Mouse (Mus musculus) kidney, postnatal 0 days (tissue): Measurements from ENCODE around the gene Zfp719. TPM values are rescaled to one million over a fixed set of nuclear protein-coding genes. Genes with fewer than 3 reads are reported as not detected.
A peak's percentile ranks its signal among the peaks of the same experiment; 100 is the strongest.

Experiments
- ATAC-seq: fragments of 200-750 bp; cut with Nextera tagmentation; replicated peaks from 2 replicates; pipeline ENCODE4 v1.8.0; 2017; ENCODE audit warnings: low read depth, moderate number of reproducible peaks, moderate TSS enrichment, moderate library complexity; ENCODE audit not compliant: low FRiP score
- DNase-seq: peaks from one replicate; pipeline ENCODE4 v3.0.0-alpha.2; 2016; ENCODE audit warnings: low spot score
- H3K27ac ChIP-seq: fragments of 300-500 bp; sonication (generic); 2 replicates; pipeline ENCODE4 v1.5.1; 2014; ENCODE audit warnings: mild to moderate bottlenecking
- H3K27me3 ChIP-seq: fragments of 300-500 bp; sonication (generic); 2 replicates; pipeline ENCODE4 v1.6.1; 2014; ENCODE audit warnings: low read length, mixed read lengths; ENCODE audit not compliant: insufficient read depth
- H3K36me3 ChIP-seq: fragments of 300-500 bp; sonication (generic); 2 replicates; pipeline ENCODE4 v1.6.1; 2014; ENCODE audit warnings: low read length, mixed read lengths; ENCODE audit not compliant: insufficient read depth
- H3K4me1 ChIP-seq: fragments of 300-500 bp; sonication (generic); replicated peaks from 2 replicates; pipeline ENCODE4 v1.6.1; 2014; ENCODE audit warnings: antibody characterized with exemption, low read length, mixed read lengths; ENCODE audit not compliant: insufficient read depth
- H3K4me2 ChIP-seq: fragments of 300-500 bp; sonication (generic); 2 replicates; pipeline ENCODE4 v1.6.1; 2014; ENCODE audit warnings: mild to moderate bottlenecking, low read length, moderate library complexity, mixed read lengths
- H3K4me3 ChIP-seq: fragments of 300-500 bp; sonication (generic); replicated peaks from 2 replicates; pipeline ENCODE4 v1.5.1; 2014; ENCODE audit warnings: low read depth, low read length
- H3K9ac ChIP-seq: fragments of 300-500 bp; sonication (generic); 2 replicates; pipeline ENCODE4 v1.6.1; 2014; ENCODE audit warnings: low read depth, low read length
- H3K9me3 ChIP-seq: fragments of 300-500 bp; sonication (generic); replicated peaks from 2 replicates; pipeline ENCODE4 v1.6.1; 2016; ENCODE audit warnings: low read length, inconsistent platforms, mixed read lengths
- CTCF ChIP-seq: IDR thresholded peaks from 2 replicates; pipeline ENCODE4 v1.5.1; 2016; ENCODE audit warnings: antibody characterized with exemption, low read depth, mild to moderate bottlenecking, moderate library complexity
- WGBS: fragments of 180-500 bp; shearing (Covaris S2); extraction: QIAGEN DNeasy Blood & Tissue Kit; methylation state at CpG from one replicate; pipeline ENCODE4 v1.1.7; 2014; 5-methylcytosine and 5-hydroxymethylcytosine counted together
- polyA plus RNA-seq: library from polyadenylated mRNA; unstranded; fragments of >200 nt; fragmentation: Nextera tagmentation; extraction: Ambion mirVana; gene quantifications from 2 replicates; pipeline ENCODE4 v1.2.1, GENCODE M21; 2015

Gene Zfp719
- polyA plus RNA-seq = 7.8 and 9.3 TPM in 2 replicates

DNA sequence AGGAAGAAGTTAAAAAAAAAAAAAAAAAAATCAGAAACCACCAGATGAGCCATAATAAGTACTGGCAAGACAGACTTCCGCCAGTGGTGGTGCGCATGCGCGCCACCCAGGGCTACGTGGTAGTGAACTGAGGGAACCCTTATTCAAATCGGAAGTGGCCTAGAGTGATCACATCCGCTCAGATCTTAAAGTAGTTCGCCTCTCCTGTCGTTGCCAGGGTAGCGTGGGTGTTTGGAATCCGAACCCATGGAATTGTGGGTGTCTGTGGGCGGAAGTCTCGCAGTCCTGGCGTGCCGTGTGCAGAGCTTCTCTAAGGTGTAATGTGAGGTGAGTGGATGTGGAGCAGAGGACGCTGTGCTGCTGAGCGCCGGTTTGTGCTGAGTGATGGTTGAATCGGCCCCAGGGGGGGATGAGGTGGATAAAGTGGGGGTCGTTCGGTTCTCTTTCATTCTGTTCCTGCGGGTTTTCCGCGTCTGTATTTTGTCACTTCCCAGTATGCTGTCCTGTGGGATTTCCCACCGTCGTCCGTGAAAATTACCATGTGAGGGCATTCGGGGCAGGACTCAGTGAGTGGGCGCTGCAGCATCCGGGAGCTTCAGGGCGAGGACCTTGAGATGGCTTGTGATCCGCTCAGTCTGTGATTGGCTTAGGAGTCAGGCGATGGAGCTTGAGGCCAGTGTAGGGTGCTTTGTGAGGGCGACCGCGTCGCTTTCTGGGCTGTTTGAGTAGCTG, at the start of gene Zfp719:
TSS of gene Zfp719 (plus strand) at position 171 of the 732 bp plus-strand sequence.
- Histone ChIP-seq H3K9ac (peak within 1 kb of the TSS; percentile 74), H3K4me1 (0 out of 2 replicates have a peak, but pooled peaks cover 6% of the 10 kb centered on the region), H3K27me3 (no peaks in the 10 kb centered on the region), H3K36me3 (peaks cover 11% of the 10 kb centered on the region), H3K27ac (peak within 1 kb of the TSS; percentile 85), H3K4me3 (peak within 1 kb of the TSS; percentile 56), H3K4me2 (peak within 1 kb of the TSS; percentile 65), H3K9me3 (no peaks in the 10 kb centered on the region)
- ATAC-seq = peak; percentile 97
- no peak for TF ChIP-seq CTCF
- DNase-seq = peak; percentile 98
- under 1% methylated on average over 37 of the region's 37 CpGs for WGBS

DNA sequence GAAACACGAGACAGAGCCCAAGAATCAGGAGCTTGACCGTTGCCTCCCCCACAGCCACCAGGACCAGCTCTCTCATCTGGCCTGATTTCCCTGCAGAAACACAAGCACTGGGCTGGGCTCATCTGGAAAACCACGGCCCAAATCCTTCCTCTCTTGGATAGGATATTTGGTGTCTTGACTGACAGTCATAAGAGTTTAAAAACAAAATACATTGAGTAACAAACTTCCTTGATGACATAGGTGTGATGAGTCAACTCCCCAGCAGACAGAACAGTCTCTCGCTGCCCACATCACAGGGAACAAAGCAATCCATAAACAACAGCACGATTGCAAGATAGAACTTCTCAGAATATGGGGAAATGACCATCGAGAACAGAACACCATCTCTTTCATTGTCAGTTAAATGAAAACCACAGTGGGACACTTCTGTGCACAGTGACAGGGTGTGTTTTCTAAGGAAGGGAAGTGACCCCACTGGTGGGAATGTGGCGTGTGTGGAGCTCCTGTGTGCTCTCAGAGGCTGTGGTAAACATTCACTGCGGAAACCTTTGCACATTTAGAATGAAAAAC, 49.1 kb upstream of the Zfp719 start:
- 59% methylated on average over 8 of the region's 8 CpGs for WGBS
- Histone ChIP-seq H3K4me2 (no peak overlapping the region), H3K4me1 (no peaks in the 10 kb centered on the region), H3K36me3 (no peaks in the 10 kb centered on the region), H3K9ac (no peak overlapping the region), H3K4me3 (no peak overlapping the region), H3K27me3 (no peaks in the 10 kb centered on the region), H3K9me3 (no peaks in the 10 kb centered on the region), H3K27ac (no peak overlapping the region)
- no peak for DNase-seq
- no peak for TF ChIP-seq CTCF
- ATAC-seq = no peak

DNA sequence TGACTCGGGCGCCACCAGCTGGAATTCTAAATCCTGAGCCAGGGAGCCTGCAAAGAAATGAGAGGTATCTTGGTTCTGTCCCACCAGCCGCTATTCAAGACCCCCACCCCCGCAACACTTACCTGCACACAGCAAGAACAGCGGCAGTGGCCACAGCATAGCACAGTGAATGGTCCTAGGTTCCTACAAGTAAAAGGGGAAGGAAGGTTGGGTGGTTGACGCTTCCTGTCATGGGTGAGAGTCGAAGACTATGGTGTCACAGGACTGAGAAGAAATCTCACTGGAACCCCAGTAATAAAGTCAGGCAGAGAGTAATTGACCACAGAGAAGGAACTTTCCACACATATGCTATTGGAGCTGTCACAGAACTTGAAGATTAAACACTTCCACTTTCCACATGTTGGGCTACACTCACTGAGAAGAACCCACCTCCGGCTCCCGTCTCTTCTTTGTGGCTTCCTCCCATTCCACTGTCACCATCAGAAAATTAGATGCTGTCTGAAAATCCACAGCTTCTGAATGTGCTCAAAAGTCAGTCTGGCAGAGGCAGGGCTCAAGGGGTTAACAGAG, 46.4 kb upstream of the Zfp719 start:
- H3K9me3 ChIP-seq = no peaks in the 10 kb centered on the region
- ATAC-seq = no peak
- H3K4me2 ChIP-seq = no peak overlapping the region
- 88% methylated on average over 9 of the region's 9 CpGs for WGBS
- H3K9ac ChIP-seq = no peak overlapping the region
- no peaks in the 10 kb centered on the region for H3K4me1 ChIP-seq
- no peak overlapping the region for H3K27ac ChIP-seq
- H3K27me3 ChIP-seq = no peaks in the 10 kb centered on the region
- no peak overlapping the region for H3K4me3 ChIP-seq
- H3K36me3 ChIP-seq = no peaks in the 10 kb centered on the region
- TF ChIP-seq CTCF = no peak
- no peak for DNase-seq

DNA sequence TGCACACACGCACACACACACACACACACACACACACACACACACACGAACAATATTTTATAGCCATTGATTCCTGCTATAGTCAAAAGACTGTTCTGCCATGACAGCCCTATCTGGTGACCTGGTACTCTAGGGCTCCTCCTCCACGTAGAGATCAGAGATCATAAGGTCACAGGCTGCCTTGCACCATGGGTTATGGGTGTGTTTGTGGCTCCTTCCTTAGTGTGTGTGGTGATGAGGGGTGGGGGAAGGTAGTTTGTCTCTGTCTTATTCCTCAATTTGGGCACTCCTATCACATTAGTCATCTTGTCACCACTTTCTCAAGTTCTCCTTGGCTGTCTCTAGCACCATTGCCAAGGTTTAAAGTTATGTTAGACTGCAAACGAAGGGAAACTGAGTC, 40.9 kb upstream of the Zfp719 start:
- DNase-seq (no peak), ATAC-seq (no peak)
- Histone ChIP-seq H3K9me3 (no peaks in the 10 kb centered on the region), H3K27ac (no peak overlapping the region), H3K9ac (no peak overlapping the region), H3K27me3 (no peaks in the 10 kb centered on the region), H3K4me1 (no peaks in the 10 kb centered on the region), H3K4me2 (no peak overlapping the region), H3K36me3 (no peaks in the 10 kb centered on the region), H3K4me3 (no peak overlapping the region)
- 59% methylated on average over 4 of the region's 4 CpGs for WGBS
- TF ChIP-seq CTCF = no peak

DNA sequence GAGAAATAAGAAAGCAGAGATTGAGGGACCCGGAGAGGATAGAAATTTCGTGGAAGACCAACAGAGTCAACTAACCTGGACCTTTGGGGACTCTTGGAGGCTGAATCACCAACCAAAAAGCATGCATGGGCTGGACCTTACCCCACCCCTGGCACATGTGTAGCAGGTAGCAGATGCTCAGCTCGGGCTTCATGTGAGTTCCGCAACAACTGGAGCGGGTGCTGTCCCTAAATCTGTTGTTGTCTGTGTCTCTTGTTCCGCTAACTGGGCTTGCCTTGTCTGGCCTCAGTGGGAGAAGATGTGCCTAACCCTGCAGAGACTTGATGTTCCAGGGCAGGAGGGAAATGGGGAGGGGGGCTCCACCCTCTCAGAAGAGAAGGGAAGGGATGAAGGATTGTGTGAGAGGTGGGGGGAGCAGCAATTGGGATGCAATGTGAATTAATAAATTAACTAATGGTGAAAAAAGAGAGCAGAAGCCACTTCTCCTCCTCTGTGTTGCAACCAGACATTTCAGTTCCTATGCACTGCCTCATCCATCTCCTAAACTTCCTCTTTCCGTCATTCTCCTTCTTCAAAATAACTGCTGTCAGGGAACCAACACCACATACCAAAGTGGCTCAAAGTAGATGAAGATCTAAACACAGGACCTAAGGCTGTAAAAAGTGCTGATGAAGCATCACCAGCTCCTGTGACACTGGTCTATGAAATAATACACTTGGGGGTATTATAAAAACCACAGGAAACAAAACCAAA, 35.0 kb upstream of the Zfp719 start, which contains the start of gene Cd33:
TSS of gene Cd33 (minus strand) at position 204 of the 753 bp plus-strand sequence.
- ATAC-seq (no peak), DNase-seq (no peak)
- TF ChIP-seq CTCF = no peak
- Histone ChIP-seq H3K9me3 (no peaks in the 10 kb centered on the region), H3K27ac (no peak within 1 kb of the TSS), H3K4me1 (no peaks in the 10 kb centered on the region), H3K4me2 (no peak within 1 kb of the TSS), H3K4me3 (no peak within 1 kb of the TSS), H3K36me3 (no peaks in the 10 kb centered on the region), H3K9ac (no peak within 1 kb of the TSS), H3K27me3 (no peaks in the 10 kb centered on the region)
- 76% methylated on average over 7 of the region's 7 CpGs for WGBS
